Mouse (Mus musculus) left cerebral cortex, postnatal 25 days (tissue): ENCODE data around the gene Sgpp1. TPM values are rescaled to one million over a fixed set of nuclear protein-coding genes. Genes with fewer than 3 reads are reported as not detected.
A peak's percentile ranks its signal among the peaks of the same experiment; 100 is the strongest.

Experiments
- DNase-seq, 2 experiments: peaks; one replicate each; pipeline ENCODE4 v3.0.0; 2022; ENCODE audit warnings: low spot score in 2 of 2, mixed read lengths in 1 of 2
- intact Hi-C: fragments of 180-260 bp; cut with DNase I; formaldehyde crosslinking; loops from one replicate; pipeline ENCODE4 v1.15.1; 2025
- total RNA-seq, 2 experiments: library from RNA; stranded (reverse); gene quantifications; 2 replicates each; pipeline ENCODE4 v1.2.3; 2021

Sgpp1 gene
- total RNA-seq: 10 to 100 TPM; 30.2 to 31.4 TPM

- intact Hi-C loops: loop anchor here (2.0 kb wide), 1 partner anchor 67 kb away; the partner anchor contains the start of gene Wdr89
- DNase-seq: peak; percentile 81 to 82
Measured at GRCm38 (mm10) chr12:75735246-75736200, at the start of gene Sgpp1. TSS of gene Sgpp1 (minus strand) at chr12:75735729.

GRCm38 (mm10) chr12:75784271-75784751, 48.8 kb upstream of the Sgpp1 start:
- no peak for DNase-seq
- intact Hi-C loops: no loop called here

- intact Hi-C loops: no loop called here
Measured at GRCm38 (mm10) chr12:75781995-75782394, 46.5 kb upstream of the Sgpp1 start.

GRCm38 (mm10) chr12:75781445-75781844, 45.9 kb upstream of the Sgpp1 start:
- intact Hi-C loops: no loop called here
- DNase-seq: no peak

More at GRCm38 (mm10) chr12:75781995-75782394, 46.5 kb upstream of the Sgpp1 start:
- DNase-seq: no peak

- intact Hi-C loops: loop anchor here (5.0 kb wide), 2 partner anchors 105 to 305 kb away; partner anchors contain the start of gene Wdr89
- DNase-seq: peak in 1 of 2 experiments; percentile 17
Measured at GRCm38 (mm10) chr12:75772424-75773034, 37.0 kb upstream of the Sgpp1 start.

- DNase-seq: no peak
- intact Hi-C loops: loop anchor here (5.0 kb wide), 2 partner anchors 104 to 304 kb away; partner anchors contain the start of gene Wdr89
Measured at GRCm38 (mm10) chr12:75771410-75771809, 35.9 kb upstream of the Sgpp1 start.

- DNase-seq: no peak
- intact Hi-C loops: no loop called here
Measured at GRCm38 (mm10) chr12:75766885-75767317, 31.4 kb upstream of the Sgpp1 start.

- intact Hi-C loops: no loop called here
- no peak for DNase-seq
Measured at GRCm38 (mm10) chr12:75766395-75766794, 30.9 kb upstream of the Sgpp1 start.

- intact Hi-C loops: no loop called here
- DNase-seq: no peak
Measured at GRCm38 (mm10) chr12:75765751-75766150, 30.2 kb upstream of the Sgpp1 start.

- intact Hi-C loops: no loop called here
- no peak for DNase-seq
Measured at GRCm38 (mm10) chr12:75756387-75756786, 20.9 kb upstream of the Sgpp1 start.

- intact Hi-C loops: no loop called here
- DNase-seq: no peak
Measured at GRCm38 (mm10) chr12:75753730-75754129, 18.2 kb upstream of the Sgpp1 start.

GRCm38 (mm10) chr12:75752077-75752476, 16.5 kb upstream of the Sgpp1 start:
- DNase-seq: no peak
- intact Hi-C loops: no loop called here

- intact Hi-C loops: no loop called here
- no peak for DNase-seq
Measured at GRCm38 (mm10) chr12:75748574-75748973, 13.0 kb upstream of the Sgpp1 start.

GRCm38 (mm10) chr12:75745697-75746290, 10.3 kb upstream of the Sgpp1 start:
- intact Hi-C loops: no loop called here

GRCm38 (mm10) chr12:75742101-75742500, 6.6 kb upstream of the Sgpp1 start:
- no peak for DNase-seq
- intact Hi-C loops: no loop called here

More at GRCm38 (mm10) chr12:75745697-75746290, 10.3 kb upstream of the Sgpp1 start:
- DNase-seq: no peak

GRCm38 (mm10) chr12:75741273-75741672, 5.7 kb upstream of the Sgpp1 start:
- intact Hi-C loops: no loop called here
- DNase-seq: no peak

GRCm38 (mm10) chr12:75740451-75740850, 4.9 kb upstream of the Sgpp1 start:
- intact Hi-C loops: no loop called here
- no peak for DNase-seq

- intact Hi-C loops: no loop called here
- no peak for DNase-seq
Measured at GRCm38 (mm10) chr12:75739611-75740010, 4.1 kb upstream of the Sgpp1 start.

GRCm38 (mm10) chr12:75736296-75736695, 767 bp upstream of the Sgpp1 start:
- intact Hi-C loops: no loop called here
- no peak for DNase-seq

- intact Hi-C loops: loop anchor here (2.0 kb wide), 1 partner anchor 66 kb away; the partner anchor contains the start of gene Wdr89
Measured at GRCm38 (mm10) chr12:75734891-75735245, 661 bp downstream of the Sgpp1 start.

More at GRCm38 (mm10) chr12:75734891-75735245, 661 bp downstream of the Sgpp1 start:
- no peak for DNase-seq
